Mouse (Mus musculus): Measurements from ENCODE around the gene Dnajc30.

The Dnajc30 gene

GRCm38 (mm10) chr5:135109017-135109416, 45.0 kb downstream of the Dnajc30 start:
- in situ Hi-C loops (cut with MboI), result no loop called here

DNA sequence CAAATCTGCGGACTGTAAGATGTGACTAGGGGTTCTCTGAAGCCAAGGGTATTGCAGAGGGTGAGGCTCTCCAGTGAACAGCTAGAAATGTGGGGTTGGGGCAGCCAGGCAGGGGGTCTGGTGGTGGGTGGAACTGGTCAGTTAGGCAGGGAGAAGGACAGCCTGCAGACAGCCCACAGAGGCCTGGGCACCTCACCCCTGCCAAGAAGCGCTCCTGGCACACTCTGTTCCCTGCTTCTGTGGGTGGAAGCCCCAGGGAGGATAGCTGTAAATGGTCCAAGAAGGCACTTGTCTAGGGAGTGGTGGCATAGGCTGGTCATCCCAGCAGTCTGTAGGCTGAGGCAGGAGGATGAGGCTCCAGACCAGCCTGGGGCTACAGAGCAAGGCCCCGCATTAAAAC, 45.4 kb downstream of the Dnajc30 start:
- in situ Hi-C loops (cut with MboI), result no loop called here

- in situ Hi-C loops (cut with MboI), result loop anchor here (10.0 kb wide), 1 partner anchor 85 kb away; no protein-coding TSS in a partner anchor
These were observed 46.0 kb downstream of the Dnajc30 start for GRCm38 (mm10) chr5:135109976-135110375.

GRCm38 (mm10) chr5:135113782-135114181, 49.8 kb downstream of the Dnajc30 start:
- in situ Hi-C loops (cut with MboI), result loop anchor here (10.0 kb wide), 1 partner anchor 81 kb away; no protein-coding TSS in a partner anchor

DNA sequence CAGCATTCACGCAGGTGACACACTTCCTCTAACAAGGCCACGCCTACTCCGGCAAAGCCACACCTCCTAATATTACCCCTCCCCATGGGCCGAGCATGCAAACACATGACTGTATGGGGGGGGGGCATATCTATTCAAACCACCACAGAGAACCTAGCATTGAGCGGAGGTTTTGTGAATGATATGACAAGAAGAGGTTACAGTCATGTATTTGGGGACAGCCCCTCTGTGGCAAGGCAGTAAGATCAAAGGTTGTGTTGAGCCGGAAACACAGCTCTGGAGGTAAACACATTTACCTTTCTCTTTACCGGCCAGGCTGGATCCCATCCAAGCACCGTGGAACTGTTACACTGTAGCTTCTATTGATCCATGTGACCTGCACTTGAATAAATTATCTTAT, 51.2 kb downstream of the Dnajc30 start:
- in situ Hi-C loops (cut with MboI), result loop anchor here (10.0 kb wide), 1 partner anchor 80 kb away; no protein-coding TSS in a partner anchor

Data from mature B cell (primary cell).